Mouse (Mus musculus) forebrain, embryonic 11.5 days (tissue): Measurements from ENCODE around the gene Myh4. TPM values are rescaled to one million over a fixed set of nuclear protein-coding genes. Genes with fewer than 3 reads are reported as not detected.

Experiments used
- ATAC-seq: fragments of 200-750 bp; cut with Nextera tagmentation; replicated peaks from 2 replicates; pipeline ENCODE4 v1.8.0; 2017; ENCODE audit warnings: moderate TSS enrichment; ENCODE audit not compliant: low FRiP score
- DNase-seq: peaks from one replicate; pipeline ENCODE4 v3.0.0-alpha.2; 2017; ENCODE audit warnings: low spot score
- H3K27ac ChIP-seq: fragments of 300-500 bp; sonication (generic); 2 replicates; pipeline ENCODE4 v1.5.1; 2014; ENCODE audit warnings: low read depth, low read length
- H3K27me3 ChIP-seq: fragments of 300-500 bp; sonication (generic); 2 replicates; pipeline ENCODE4 v1.6.1; 2014; ENCODE audit warnings: mild to moderate bottlenecking, low read length, mixed read lengths; ENCODE audit not compliant: control insufficient read depth, insufficient read depth
- H3K36me3 ChIP-seq: fragments of 300-500 bp; sonication (generic); 2 replicates; pipeline ENCODE4 v1.6.1; 2014; ENCODE audit warnings: mild to moderate bottlenecking, low read length, moderate library complexity, mixed read lengths; ENCODE audit not compliant: control insufficient read depth, insufficient read depth
- H3K4me1 ChIP-seq: fragments of 300-500 bp; sonication (generic); replicated peaks from 2 replicates; pipeline ENCODE4 v1.6.1; 2014; ENCODE audit warnings: low read length, mixed read lengths; ENCODE audit not compliant: control insufficient read depth, insufficient read depth
- H3K4me2 ChIP-seq: fragments of 300-500 bp; sonication (generic); 2 replicates; pipeline ENCODE4 v1.6.1; 2014; ENCODE audit warnings: low read depth, mild to moderate bottlenecking, low read length, moderate library complexity, mixed read lengths; ENCODE audit not compliant: severe bottlenecking
- H3K4me3 ChIP-seq: fragments of 300-500 bp; sonication (generic); 2 replicates; pipeline ENCODE4 v1.5.1; 2014; ENCODE audit warnings: low read depth, low read length
- H3K9ac ChIP-seq: fragments of 300-500 bp; sonication (generic); 2 replicates; pipeline ENCODE4 v1.6.1; 2014; ENCODE audit warnings: low read length
- H3K9me3 ChIP-seq: fragments of 300-500 bp; sonication (generic); 2 replicates; pipeline ENCODE4 v1.6.1; 2016; ENCODE audit warnings: low read length, mixed read lengths; ENCODE audit not compliant: control insufficient read depth
- WGBS: fragments of 180-500 bp; shearing (Covaris S2); extraction: QIAGEN DNeasy Blood & Tissue Kit; methylation state at CpG from one replicate; pipeline ENCODE4 v1.1.7; 2014; 5-methylcytosine and 5-hydroxymethylcytosine counted together
- polyA plus RNA-seq: library from polyadenylated mRNA; unstranded; fragments of >200 nt; fragmentation: Nextera tagmentation; extraction: Ambion mirVana; gene quantifications from 2 replicates; pipeline ENCODE4 v1.2.1, GENCODE M21; 2014

The Myh4 gene
- polyA plus RNA-seq, 1 experiment from 2014 or later, result not detected

GRCm38 (mm10) chr11:67228731-67229130, 9.1 kb upstream of the Myh4 start:
- Histone ChIP-seq H3K9ac (no peak overlapping the region), H3K4me3 (no peak overlapping the region), H3K4me1 (no peaks in the 10 kb centered on the region), H3K27ac (no peak overlapping the region), H3K4me2 (no peak overlapping the region), H3K27me3 (no peaks in the 10 kb centered on the region), H3K9me3 (no peaks in the 10 kb centered on the region), H3K36me3 (no peaks in the 10 kb centered on the region)
- 90% methylated on average over 3 of the region's 3 CpGs for WGBS
- no peak for ATAC-seq
- no peak for DNase-seq

GRCm38 (mm10) chr11:67229166-67229565, 8.7 kb upstream of the Myh4 start:
- H3K27ac ChIP-seq, result no peak overlapping the region
- H3K9me3 ChIP-seq, result no peaks in the 10 kb centered on the region
- 90% methylated on average over 5 of the region's 5 CpGs for WGBS
- H3K4me2 ChIP-seq, result no peak overlapping the region
- H3K27me3 ChIP-seq, result no peaks in the 10 kb centered on the region
- H3K9ac ChIP-seq, result no peak overlapping the region
- no peaks in the 10 kb centered on the region for H3K36me3 ChIP-seq
- no peak for ATAC-seq
- H3K4me3 ChIP-seq, result no peak overlapping the region
- H3K4me1 ChIP-seq, result no peaks in the 10 kb centered on the region
- DNase-seq, result no peak

GRCm38 (mm10) chr11:67229946-67230345, 7.9 kb upstream of the Myh4 start:
- no peak overlapping the region for H3K4me2 ChIP-seq
- H3K4me3 ChIP-seq, result no peak overlapping the region
- no peak for ATAC-seq
- no peak overlapping the region for H3K9ac ChIP-seq
- H3K36me3 ChIP-seq, result no peaks in the 10 kb centered on the region
- no peaks in the 10 kb centered on the region for H3K9me3 ChIP-seq
- no peak overlapping the region for H3K27ac ChIP-seq
- WGBS, result 89% methylated on average over 2 of the region's 2 CpGs
- H3K27me3 ChIP-seq, result no peaks in the 10 kb centered on the region
- DNase-seq, result no peak
- H3K4me1 ChIP-seq, result no peaks in the 10 kb centered on the region

- DNase-seq (no peak), ATAC-seq (no peak)
- Histone ChIP-seq H3K4me1 (no peaks in the 10 kb centered on the region), H3K27ac (no peak overlapping the region), H3K9me3 (no peaks in the 10 kb centered on the region), H3K9ac (no peak overlapping the region), H3K27me3 (no peaks in the 10 kb centered on the region), H3K4me2 (no peak overlapping the region), H3K4me3 (no peak overlapping the region), H3K36me3 (no peaks in the 10 kb centered on the region)
- WGBS, result 64% methylated on average over 5 of the region's 5 CpGs
These were observed 2.0 kb upstream of the Myh4 start for GRCm38 (mm10) chr11:67235639-67236358.

- no peaks in the 10 kb centered on the region for H3K9me3 ChIP-seq
- H3K27me3 ChIP-seq, result no peaks in the 10 kb centered on the region
- no peak overlapping the region for H3K9ac ChIP-seq
- WGBS, result 89% methylated on average over 9 of the region's 9 CpGs
- no peak overlapping the region for H3K4me2 ChIP-seq
- no peaks in the 10 kb centered on the region for H3K36me3 ChIP-seq
- DNase-seq (no peak), ATAC-seq (no peak)
- H3K4me1 ChIP-seq, result no peaks in the 10 kb centered on the region
- no peak overlapping the region for H3K27ac ChIP-seq
- H3K4me3 ChIP-seq, result no peak overlapping the region
These were observed 1.0 kb upstream of the Myh4 start for GRCm38 (mm10) chr11:67236799-67237198.

- Histone ChIP-seq H3K4me3 (no peak overlapping the region), H3K9me3 (no peaks in the 10 kb centered on the region), H3K9ac (no peak overlapping the region), H3K4me2 (no peak overlapping the region), H3K36me3 (no peaks in the 10 kb centered on the region), H3K27ac (no peak overlapping the region), H3K4me1 (no peaks in the 10 kb centered on the region), H3K27me3 (no peaks in the 10 kb centered on the region)
- WGBS, result 95% methylated on average over 6 of the region's 6 CpGs
- DNase-seq (no peak), ATAC-seq (no peak)
These were observed 3.2 kb downstream of the Myh4 start for GRCm38 (mm10) chr11:67241051-67241450.

GRCm38 (mm10) chr11:67253691-67254090, 15.9 kb downstream of the Myh4 start:
- no peak for DNase-seq
- Histone ChIP-seq H3K27ac (no peak overlapping the region), H3K4me3 (no peak overlapping the region), H3K9ac (no peak overlapping the region), H3K27me3 (no peaks in the 10 kb centered on the region), H3K4me1 (no peaks in the 10 kb centered on the region), H3K4me2 (no peak overlapping the region), H3K9me3 (no peaks in the 10 kb centered on the region), H3K36me3 (no peaks in the 10 kb centered on the region)
- ATAC-seq, result no peak
- WGBS, result 91% methylated on average over 4 of the region's 4 CpGs

- no peaks in the 10 kb centered on the region for H3K4me1 ChIP-seq
- WGBS, result 88% methylated on average over 7 of the region's 7 CpGs
- no peaks in the 10 kb centered on the region for H3K9me3 ChIP-seq
- H3K4me2 ChIP-seq, result no peak overlapping the region
- DNase-seq (no peak), ATAC-seq (no peak)
- H3K4me3 ChIP-seq, result no peak overlapping the region
- H3K27ac ChIP-seq, result no peak overlapping the region
- H3K27me3 ChIP-seq, result no peaks in the 10 kb centered on the region
- no peaks in the 10 kb centered on the region for H3K36me3 ChIP-seq
- H3K9ac ChIP-seq, result no peak overlapping the region
These were observed 19.2 kb downstream of the Myh4 start for GRCm38 (mm10) chr11:67257048-67257447.

GRCm38 (mm10) chr11:67260956-67261355, 23.1 kb downstream of the Myh4 start:
- Histone ChIP-seq H3K27ac (no peak overlapping the region), H3K9ac (no peak overlapping the region), H3K4me2 (no peak overlapping the region), H3K27me3 (no peaks in the 10 kb centered on the region), H3K9me3 (no peaks in the 10 kb centered on the region), H3K4me1 (no peaks in the 10 kb centered on the region), H3K4me3 (no peak overlapping the region), H3K36me3 (no peaks in the 10 kb centered on the region)
- WGBS, result 88% methylated on average over 6 of the region's 6 CpGs
- ATAC-seq, result no peak
- DNase-seq, result no peak
